Mouse (Mus musculus) CH12.LX (cell line): ENCODE data around the gene Fkbp3. TPM values are rescaled to one million over a fixed set of nuclear protein-coding genes. Genes with fewer than 3 reads are reported as not detected.

Experiments
- DNase-seq: peaks from one replicate; pipeline ENCODE4 v3.0.0-alpha.2; 2013; ENCODE audit errors: extremely low read depth
- H3K27ac ChIP-seq: 2 replicates; pipeline ENCODE4 v1.5.1; 2012; ENCODE audit warnings: low read depth, mild to moderate bottlenecking, control low read depth, moderate library complexity; ENCODE audit not compliant: insufficient read depth
- H3K27me3 ChIP-seq: replicated peaks from 2 replicates; pipeline ENCODE3; 2012; ENCODE audit warnings: inconsistent platforms
- H3K36me3 ChIP-seq, 2 experiments: replicated peaks in 1 of 2; 2 replicates each; pipeline versions ENCODE3 to v1.6.1; 2012; ENCODE audit warnings: inconsistent platforms in 1 of 2, low read length in 1 of 2, mild to moderate bottlenecking in 1 of 2, mixed read lengths in 1 of 2, moderate library complexity in 1 of 2; ENCODE audit not compliant: control insufficient read depth in 1 of 2, insufficient read depth in 1 of 2
- H3K4me1 ChIP-seq, 2 experiments: 2 replicates each; pipeline ENCODE4 v1.6.1; 2012; ENCODE audit warnings: inconsistent platforms in 1 of 2, moderate library complexity in 1 of 2; ENCODE audit not compliant: insufficient read depth in 2 of 2, control insufficient read depth in 1 of 2
- H3K4me2 ChIP-seq: 2 replicates; pipeline ENCODE4 v1.6.1; 2012; ENCODE audit warnings: low read depth, mild to moderate bottlenecking, control low read depth; ENCODE audit not compliant: poor library complexity, insufficient read depth, severe bottlenecking
- H3K4me3 ChIP-seq, 3 experiments: fragments of 150-350 bp in 1 of 3; sonication (generic) in 1 of 3; replicated peaks in 1 of 3; 2 replicates each; pipeline versions ENCODE3 to v1.5.1; 2011 to 2012; ENCODE audit warnings: low read depth in 2 of 3, low read length in 2 of 3, mild to moderate bottlenecking in 2 of 3, moderate library complexity in 2 of 3, control low read depth in 1 of 3, improper control_type of control experiment in 1 of 3, inconsistent platforms in 1 of 3, mixed read lengths in 1 of 3; ENCODE audit not compliant: poor library complexity in 1 of 3
- H3K79me2 ChIP-seq: replicated peaks from 2 replicates; pipeline ENCODE4 v1.6.1; 2012; ENCODE audit warnings: mild to moderate bottlenecking, moderate library complexity; ENCODE audit not compliant: control insufficient read depth, poor library complexity, insufficient read depth, severe bottlenecking; ENCODE audit errors: extremely low read depth
- H3K9ac ChIP-seq: 2 replicates; pipeline ENCODE4 v1.6.1; 2012; ENCODE audit warnings: low read depth, mild to moderate bottlenecking, control low read depth, moderate library complexity; ENCODE audit not compliant: insufficient read depth
- H3K9me3 ChIP-seq: replicated peaks from 2 replicates; pipeline ENCODE3; 2012; ENCODE audit warnings: low read length, inconsistent platforms, mixed read lengths
- BHLHE40 ChIP-seq: IDR thresholded peaks from 2 replicates; pipeline ENCODE4 v1.6.1; 2011; ENCODE audit warnings: mild to moderate bottlenecking, low read depth, low read length, improper control_type of control experiment
- CHD1 ChIP-seq: IDR thresholded peaks from 2 replicates; pipeline ENCODE4 v1.6.1; 2012; ENCODE audit warnings: low read depth, low read length, improper control_type of control experiment, inconsistent platforms
- ETS1 ChIP-seq: conservative IDR thresholded peaks from 2 replicates; pipeline ENCODE4 v1.6.1; 2012; ENCODE audit warnings: low read depth, mild to moderate bottlenecking, inconsistent platforms, low read length, improper control_type of control experiment, moderate library complexity
- GABPA ChIP-seq: IDR thresholded peaks from 2 replicates; pipeline ENCODE4 v1.6.1; 2012; ENCODE audit warnings: low read depth, low read length, improper control_type of control experiment, inconsistent platforms; ENCODE audit not compliant: insufficient replicate concordance
- JUN ChIP-seq: IDR thresholded peaks from 2 replicates; pipeline ENCODE4 v1.6.1; 2011; ENCODE audit warnings: low read depth, mild to moderate bottlenecking, low read length, improper control_type of control experiment, moderate library complexity; ENCODE audit not compliant: insufficient read depth
- MAFK ChIP-seq: IDR thresholded peaks from 2 replicates; pipeline ENCODE4 v1.6.1; 2011; ENCODE audit warnings: low read length, improper control_type of control experiment; ENCODE audit not compliant: insufficient replicate concordance
- MAX ChIP-seq: IDR thresholded peaks from 2 replicates; pipeline ENCODE4 v1.6.1; 2011; ENCODE audit warnings: low read length, improper control_type of control experiment
- MAZ ChIP-seq: IDR thresholded peaks from 2 replicates; pipeline ENCODE4 v1.6.1; 2012; ENCODE audit warnings: low read depth, mild to moderate bottlenecking, inconsistent platforms, low read length, improper control_type of control experiment, moderate library complexity
- NELFE ChIP-seq: IDR thresholded peaks from 2 replicates; pipeline ENCODE4 v1.6.1; 2011; ENCODE audit warnings: low read depth, low read length, improper control_type of control experiment
- NRF1 ChIP-seq: IDR thresholded peaks from 2 replicates; pipeline ENCODE4 v1.6.1; 2014; ENCODE audit warnings: low read depth, mild to moderate bottlenecking, inconsistent platforms, low read length, improper control_type of control experiment, moderate library complexity
- POLR2AphosphoS2 ChIP-seq: IDR thresholded peaks from 2 replicates; pipeline ENCODE4 v1.6.1; 2011; ENCODE audit warnings: low read depth, low read length, improper control_type of control experiment
- SMC3 ChIP-seq: IDR thresholded peaks from 2 replicates; pipeline ENCODE4 v1.6.1; 2011; ENCODE audit warnings: low read depth, low read length, improper control_type of control experiment
- TCF12 ChIP-seq: IDR thresholded peaks from 2 replicates; pipeline ENCODE4 v1.6.1; 2014; ENCODE audit warnings: low read depth, mild to moderate bottlenecking, inconsistent platforms, low read length, improper control_type of control experiment
- USF1 ChIP-seq: IDR thresholded peaks from 2 replicates; pipeline ENCODE4 v1.6.1; 2014; ENCODE audit warnings: low read depth, mild to moderate bottlenecking, inconsistent platforms, low read length, improper control_type of control experiment
- ZC3H11A ChIP-seq: IDR thresholded peaks from 2 replicates; pipeline ENCODE4 v1.6.1; 2012; ENCODE audit warnings: low read depth, mild to moderate bottlenecking, inconsistent platforms, low read length, improper control_type of control experiment
- ZKSCAN1 ChIP-seq: IDR thresholded peaks from 2 replicates; pipeline ENCODE4 v1.6.1; 2012; ENCODE audit warnings: low read depth, inconsistent platforms, low read length, improper control_type of control experiment, borderline replicate concordance
- dilution Hi-C: fragments of 300-500 bp; cut with MboI; formaldehyde crosslinking; loops from 2 replicates; pipeline ENCODE4 v1.14.3; 2020; ENCODE audit warnings: low sequenced_read_pairs; ENCODE audit not compliant: extremely low pct_unique_long_range_greater_than_20kb, extremely low pct_ligation_motif_present
- in situ Hi-C: fragments of 300-500 bp; cut with MboI; formaldehyde crosslinking; loops from 3 replicates; pipeline ENCODE4 v1.14.3; 2019; ENCODE audit warnings: low sequenced_read_pairs, low pct_ligation_motif_present, low pct_unique_long_range_greater_than_20kb, mixed read lengths
- polyA plus RNA-seq: library from polyadenylated mRNA; unstranded; fragments of >175 nt; gene quantifications from 2 replicates; pipeline ENCODE4 v1.2.1, GENCODE M21; 2012; ENCODE audit warnings: low read depth; ENCODE audit not compliant: insufficient read length
- total RNA-seq, 2 experiments: library from RNA; depleted of rRNA; stranded (reverse); fragments of 300-350 nt in 1 of 2; fragments of >200 nt in 1 of 2; gene quantifications; 2 replicates each; pipeline ENCODE4 v1.2.3; 2012 to 2014

Gene Fkbp3
- total and polyA plus RNA-seq, 3 experiments: 265 to 518 (median 350) TPM

DNA sequence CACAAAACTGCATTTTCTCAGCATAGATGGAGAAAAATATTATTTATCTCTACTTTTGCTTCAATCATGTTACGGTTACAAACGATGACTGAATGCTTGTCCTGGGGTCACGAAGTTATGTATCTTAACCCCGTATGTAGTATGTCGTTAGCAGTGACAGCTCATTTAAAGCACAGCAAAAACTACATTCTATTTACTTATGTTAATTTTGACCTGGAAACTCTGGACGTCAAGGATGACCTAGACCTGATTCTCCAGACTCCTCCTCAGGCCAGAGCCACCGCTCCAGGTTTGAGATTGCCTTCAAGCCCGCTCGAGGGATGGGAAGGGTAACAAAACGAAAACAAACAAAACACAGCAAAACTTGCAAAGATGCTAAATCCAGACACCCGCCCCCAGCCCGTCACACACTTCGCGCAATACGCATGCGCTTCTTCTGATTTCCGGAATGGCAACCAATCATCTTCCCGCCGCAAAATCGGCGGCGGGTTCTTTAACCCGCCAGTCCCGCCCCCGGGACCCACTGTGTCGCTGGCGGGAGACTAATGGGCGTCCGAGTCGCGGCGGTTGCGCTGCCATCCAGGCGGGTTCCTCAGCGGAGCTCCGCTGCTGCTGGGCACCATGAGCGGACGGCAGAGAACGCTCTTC is 1.4 kb upstream of the Fkbp3 start, which contains the start of gene Fancm (continued):
- TF ChIP-seq MAFK: peak; percentile 36; the same call in 1 of the 2 replicates
- no peak for TF ChIP-seq USF1
- TF ChIP-seq GABPA: no peak
- no peak for TF ChIP-seq ZC3H11A
- TF ChIP-seq NRF1: peak; percentile 94
- TF ChIP-seq BHLHE40: no peak
- peak; percentile 68 for TF ChIP-seq TCF12
- TF ChIP-seq SMC3: no peak
- no peak for TF ChIP-seq POLR2AphosphoS2
- no peak for TF ChIP-seq JUN
- TF ChIP-seq, all 38 proteins: peak for 17

DNA sequence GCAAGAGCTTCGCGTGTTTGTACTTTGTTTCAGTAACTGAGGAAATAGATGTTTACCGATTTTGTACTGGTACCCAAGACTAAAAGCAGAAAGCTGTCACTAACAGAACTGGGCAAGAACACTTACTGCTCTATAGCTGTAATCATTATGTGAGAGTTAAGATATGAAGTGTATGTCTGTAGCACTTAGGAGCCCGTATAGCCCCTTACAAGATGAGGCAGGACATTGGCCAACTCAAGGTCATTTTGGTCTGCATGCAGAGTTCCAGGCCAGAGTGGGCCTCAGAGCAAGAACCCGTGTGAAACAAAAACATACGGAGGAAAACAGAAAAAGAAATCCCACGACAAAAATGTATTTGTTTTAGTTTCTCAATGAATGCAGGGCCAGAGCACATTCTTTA is 844 bp upstream of the Fkbp3 start:
- in situ Hi-C loops: no loop called here
- DNase-seq: peak; percentile 12
- Histone ChIP-seq H3K4me3 (peak overlapping the region; percentile 70 to 95 (median 92)), H3K36me3 (peaks cover 4 to 24% of the 10 kb centered on the region in 2 experiments), H3K79me2 (peaks cover 45% of the 10 kb centered on the region), H3K9ac (peak overlapping the region; percentile 77), H3K27ac (peak overlapping the region; percentile 46; the same call in 1 of the 2 replicates), H3K4me2 (peak overlapping the region; percentile 74), H3K27me3 (no peaks in the 10 kb centered on the region), H3K9me3 (no peaks in the 10 kb centered on the region), H3K4me1 (peaks cover 4 to 31% of the 10 kb centered on the region in 2 experiments; a peak in 3 of 4 replicates)
- TF ChIP-seq BHLHE40: no peak
- TF ChIP-seq ETS1: no peak
- TF ChIP-seq MAZ: no peak
- TF ChIP-seq NELFE: no peak
- no peak; the same call in 1 of the 2 replicates for TF ChIP-seq CHD1
- no peak for TF ChIP-seq ZKSCAN1
- TF ChIP-seq MAX: 0 out of 2 replicates have a peak, but pooled peaks have one; percentile 2
- dilution Hi-C loops: no loop called here
